Mouse (Mus musculus): ENCODE data around the gene 2210016L21Rik.

DNA sequence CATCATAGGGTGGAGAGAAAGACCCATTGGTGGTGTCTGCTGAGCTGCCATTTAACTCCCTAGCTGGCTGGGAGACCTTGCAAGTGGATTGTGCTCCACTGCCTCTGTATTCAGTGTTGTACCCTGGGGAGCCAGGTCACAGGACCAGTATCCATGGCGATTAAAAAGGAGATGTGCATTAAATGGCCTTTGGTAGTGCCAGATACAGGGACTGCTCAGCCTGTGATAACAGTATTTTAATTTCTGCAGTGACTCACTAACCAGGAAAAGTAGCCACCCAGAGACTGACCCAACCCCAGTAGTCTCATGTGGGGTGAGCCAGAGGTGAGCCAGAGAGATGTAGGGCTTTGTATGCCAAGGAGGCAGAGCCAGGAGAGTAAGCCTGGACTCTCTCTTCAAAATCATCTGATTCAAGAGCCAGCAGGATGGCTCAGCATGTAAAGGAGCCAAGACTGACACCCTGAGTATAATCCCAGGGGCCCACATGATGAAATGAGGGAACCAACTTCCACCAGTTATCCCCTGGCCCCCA, 15.7 kb upstream of the 2210016L21Rik start:
- TF ChIP-seq CTCF (IDR thresholded peaks at IDR 0.05; ENCODE audit: borderline replicate concordance, insufficient read depth, low read depth, low read length) (no peak), POLR2A (IDR thresholded peaks at IDR 0.05; ENCODE audit: borderline replicate concordance, insufficient read depth, low read length) (no peak)

Data from cerebellum, adult 2 months (tissue).